Mouse (Mus musculus) ZHBTc4 (cell line): ENCODE results near the gene Grm4.

ENCODE experiments used
- DNase-seq: peaks from one replicate; pipeline ENCODE4 v3.0.0-alpha.2; 2011; ENCODE audit warnings: low read depth, low spot score

The Grm4 gene

DNA sequence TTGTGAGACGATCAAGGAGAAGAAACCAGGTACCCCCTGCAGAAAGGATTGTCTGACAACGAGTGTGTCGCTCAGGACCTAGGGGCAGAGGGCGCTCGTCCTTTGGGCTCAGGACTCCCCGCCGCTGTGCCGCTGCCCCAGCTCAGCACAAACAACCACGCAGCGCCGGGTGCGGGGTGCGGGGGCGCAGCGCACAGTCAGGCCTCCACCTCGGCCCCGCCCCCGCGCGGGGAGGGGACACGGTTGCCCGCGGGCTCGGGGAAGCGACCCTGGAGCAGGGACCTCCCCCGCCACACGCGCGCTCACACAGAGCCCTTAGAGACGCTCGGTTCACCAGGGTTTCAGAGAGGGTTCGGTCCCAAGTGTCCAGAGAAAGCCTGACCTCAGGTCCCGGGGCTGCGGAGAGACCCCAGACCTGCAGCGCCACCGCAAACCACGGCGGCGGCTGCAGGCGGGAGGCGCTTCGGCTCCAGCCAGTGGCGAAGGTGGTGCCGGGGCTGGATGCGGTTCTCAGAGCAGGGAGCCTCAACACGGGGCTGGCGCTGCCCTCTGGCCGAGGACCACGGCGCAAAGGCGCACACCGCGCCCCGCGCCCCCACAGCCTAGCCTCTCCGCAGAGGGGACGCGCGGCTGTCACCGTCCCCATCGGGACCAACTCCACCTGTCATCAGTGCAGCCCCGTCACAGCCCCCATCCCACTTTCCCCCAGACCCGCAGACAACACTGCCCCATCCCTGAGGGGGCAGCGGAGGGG lies 9.2 kb downstream of the Grm4 start:
- peak; percentile 49 for DNase-seq

DNA sequence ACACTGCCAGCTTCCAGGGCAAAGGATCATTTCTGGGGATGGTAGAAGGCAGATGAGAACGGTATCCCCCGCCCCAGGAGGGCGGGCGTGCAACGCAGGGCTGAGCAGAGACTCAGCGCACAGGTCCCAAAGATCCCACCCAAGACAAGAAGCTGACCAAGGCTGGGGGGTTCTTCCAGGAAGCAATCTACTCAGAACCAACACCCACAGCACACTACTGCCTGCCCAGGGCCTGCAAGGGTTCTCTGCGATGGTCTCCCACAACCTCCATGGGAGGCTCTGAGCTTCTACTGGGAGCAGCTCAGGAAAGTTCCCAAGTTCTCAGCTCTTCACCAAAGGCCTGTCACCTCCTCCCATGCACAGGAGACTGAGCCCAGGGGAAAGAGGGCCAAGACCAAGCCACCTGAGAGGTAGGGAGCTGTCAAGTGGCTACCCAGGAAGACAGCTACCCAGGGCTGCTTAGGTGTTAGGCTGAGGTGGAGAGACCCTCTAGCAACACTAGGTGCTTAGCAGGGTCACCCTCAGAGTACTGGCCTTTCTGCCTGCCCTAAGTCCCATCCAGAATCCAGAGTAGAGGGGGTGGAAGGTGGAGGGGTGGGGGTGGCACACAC lies 10.0 kb downstream of the Grm4 start:
- DNase-seq: no peak

DNA sequence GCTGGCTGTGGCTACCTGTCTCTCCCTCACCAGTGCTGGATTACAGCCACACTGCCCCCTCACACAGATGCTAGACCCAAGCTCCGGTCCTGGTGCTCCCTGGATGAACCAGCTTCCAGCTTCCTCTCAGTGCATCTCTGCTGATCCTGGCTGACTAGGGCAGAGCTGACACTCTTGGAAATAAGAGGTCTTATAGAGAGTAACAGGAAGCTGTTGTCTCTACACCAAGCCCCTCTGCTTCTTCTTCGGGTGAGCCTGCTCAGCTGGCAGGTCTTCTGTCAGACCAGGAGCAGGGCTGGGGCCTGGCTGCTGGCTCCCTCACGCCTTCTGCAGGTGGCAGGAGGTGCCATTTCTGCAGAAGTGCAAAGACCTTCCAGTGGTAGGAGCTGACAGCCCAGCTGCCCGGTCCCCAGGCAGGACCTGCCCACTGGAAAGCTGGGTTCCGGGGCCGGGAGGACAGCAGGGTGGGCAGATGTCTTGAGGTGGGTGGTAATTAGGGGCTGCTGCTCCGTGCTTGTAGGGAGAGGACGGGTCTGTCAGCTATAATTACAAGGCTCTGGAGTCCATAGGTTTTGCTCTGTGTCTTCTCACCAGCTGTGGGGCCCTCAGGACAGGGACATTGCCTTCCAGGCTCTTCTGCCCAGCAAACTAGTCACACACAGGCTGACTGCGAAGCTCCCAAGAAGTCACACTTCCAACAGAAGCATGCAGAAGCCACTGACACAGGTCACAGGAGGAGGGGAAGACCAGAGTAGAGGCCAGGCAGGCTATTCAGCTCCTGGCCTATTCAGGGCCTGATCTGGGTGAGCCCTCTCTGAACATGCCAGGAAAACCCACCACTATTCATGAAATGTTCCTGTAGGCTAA lies 10.7 kb downstream of the Grm4 start:
- no peak for DNase-seq

DNA sequence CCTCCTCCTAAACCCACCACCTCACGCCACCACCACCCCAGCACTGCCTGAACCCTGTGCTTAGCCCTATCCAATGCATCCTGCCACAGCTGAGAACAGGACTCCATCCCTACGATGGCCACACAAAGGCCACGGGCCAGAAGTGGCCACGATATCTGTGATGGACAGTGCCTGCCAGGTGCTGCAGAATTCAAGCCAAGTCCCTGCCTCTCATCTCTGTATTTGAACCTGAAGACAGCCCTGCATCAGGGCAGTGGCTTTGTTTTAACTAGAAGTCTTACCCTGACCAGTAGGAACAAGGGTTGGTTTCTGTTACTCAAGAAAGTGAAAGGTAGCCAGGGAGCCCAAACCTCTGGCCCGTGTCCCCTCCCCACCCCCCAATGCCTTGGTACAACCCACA lies 12.1 kb downstream of the Grm4 start:
- no peak for DNase-seq

DNA sequence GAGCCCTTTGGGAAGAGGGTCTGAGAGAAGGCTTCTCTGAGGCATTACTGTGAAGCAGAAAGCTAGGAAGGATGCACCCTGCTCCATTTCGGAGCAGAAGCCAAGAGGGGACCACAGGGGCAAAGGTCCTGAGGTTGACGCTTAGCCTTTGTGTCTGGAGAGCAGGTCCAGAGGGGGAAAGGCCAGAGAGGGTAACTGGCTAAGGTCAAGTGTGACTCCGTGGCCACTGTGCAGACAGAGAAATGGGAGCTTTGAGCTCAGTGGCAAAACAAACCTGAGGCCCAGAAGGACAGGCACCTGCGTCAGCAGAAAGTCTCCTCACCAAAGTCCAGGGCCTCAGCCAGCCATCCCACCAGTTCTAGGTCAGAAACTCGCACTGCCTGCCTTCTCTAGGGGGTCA lies 12.7 kb downstream of the Grm4 start:
- DNase-seq: no peak

- no peak for DNase-seq
Measured at GRCm38 (mm10) chr17:27508002-27508401, 13.2 kb downstream of the Grm4 start.

DNA sequence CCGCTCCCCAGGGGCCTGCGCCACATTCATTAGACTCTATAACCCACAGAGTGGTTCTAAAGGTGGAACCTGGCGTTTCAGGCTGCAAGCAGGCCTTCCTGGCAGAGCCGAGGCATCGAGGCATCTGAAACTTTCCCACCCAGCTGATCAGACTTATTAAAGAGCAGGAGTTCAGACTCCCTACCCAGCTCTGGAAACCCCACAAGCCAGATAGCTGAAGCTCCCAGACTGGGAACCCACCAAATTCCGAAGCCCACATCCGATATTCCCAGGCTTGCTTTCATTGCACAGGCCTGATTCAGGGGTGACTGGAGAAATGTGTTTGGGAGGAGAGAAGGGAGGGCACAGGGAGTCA lies 13.6 kb downstream of the Grm4 start:
- DNase-seq: no peak

- DNase-seq: no peak
Measured at GRCm38 (mm10) chr17:27506871-27507590, 14.2 kb downstream of the Grm4 start.

GRCm38 (mm10) chr17:27506362-27506761 lies 14.8 kb downstream of the Grm4 start:
- DNase-seq: no peak

GRCm38 (mm10) chr17:27505221-27505881 lies 15.9 kb downstream of the Grm4 start:
- peak; percentile 41 for DNase-seq

DNA sequence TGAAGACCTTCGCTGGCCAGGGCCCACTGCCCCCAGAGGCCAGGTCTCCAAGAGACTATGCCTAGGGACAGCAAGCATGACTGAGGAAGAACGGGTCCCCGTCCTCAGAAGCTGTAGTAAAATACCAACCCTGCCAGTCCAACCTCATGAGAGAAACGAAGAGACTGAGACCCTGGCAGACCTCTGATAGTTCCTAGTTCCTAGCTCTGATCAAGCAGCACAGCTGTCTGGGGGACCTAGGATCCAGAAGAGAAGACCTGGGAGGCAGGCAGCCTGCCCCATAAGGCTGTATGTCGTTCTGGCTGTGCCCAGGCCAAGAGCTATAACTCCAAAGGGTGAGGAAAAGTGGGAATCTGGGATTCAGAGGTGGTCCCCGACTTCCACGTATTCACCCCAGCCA lies 17.3 kb downstream of the Grm4 start:
- DNase-seq: no peak

GRCm38 (mm10) chr17:27502736-27503445 lies 18.3 kb downstream of the Grm4 start:
- no peak for DNase-seq

DNA sequence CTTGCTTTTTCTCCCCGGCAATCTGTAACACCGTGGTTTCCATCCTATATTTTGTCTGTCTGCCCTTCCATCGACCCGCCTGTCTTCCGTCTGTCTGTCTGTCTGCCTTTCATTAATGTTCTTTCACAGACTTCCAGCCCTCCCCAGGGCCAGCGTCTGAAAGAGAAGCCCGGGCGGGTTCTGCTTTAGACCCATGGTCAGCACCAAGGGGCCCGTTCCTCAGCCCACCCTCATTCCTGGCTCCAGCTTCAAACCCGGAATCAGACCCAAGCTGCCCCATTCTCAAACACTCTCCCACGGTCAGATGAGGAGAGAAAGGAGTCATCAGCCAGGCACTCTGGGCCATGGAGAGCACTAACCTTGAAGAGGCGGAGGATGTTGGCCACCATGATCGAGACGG lies 18.9 kb downstream of the Grm4 start:
- no peak for DNase-seq

- peak; percentile 94 for DNase-seq
Measured at GRCm38 (mm10) chr17:27501331-27502251, 19.6 kb downstream of the Grm4 start.

DNA sequence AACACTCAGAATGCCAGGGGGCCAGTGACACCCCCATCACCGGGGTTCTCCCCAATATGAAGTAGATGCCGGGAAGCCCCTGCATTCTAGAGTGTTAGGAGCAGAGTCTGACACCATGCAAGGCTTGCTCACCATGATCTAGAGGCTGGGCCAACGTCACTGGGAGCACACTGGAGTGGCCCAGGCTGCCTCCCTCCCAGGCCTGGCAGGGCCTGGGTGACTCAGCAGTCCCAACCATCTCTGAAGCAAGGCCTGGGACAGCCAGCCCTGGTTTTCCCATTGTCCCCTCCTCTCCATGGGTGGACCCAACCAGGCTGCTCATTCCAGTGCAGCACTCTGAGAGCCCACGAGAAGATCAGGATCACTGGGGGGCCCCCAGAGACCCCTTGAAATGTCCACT lies 20.4 kb downstream of the Grm4 start:
- DNase-seq: peak; percentile 55

GRCm38 (mm10) chr17:27499080-27499479 lies 22.1 kb downstream of the Grm4 start:
- DNase-seq: peak; percentile 41

- no peak for DNase-seq
Measured at GRCm38 (mm10) chr17:27497798-27498197, 23.4 kb downstream of the Grm4 start.

GRCm38 (mm10) chr17:27495008-27495540 lies 26.1 kb downstream of the Grm4 start:
- no peak for DNase-seq

DNA sequence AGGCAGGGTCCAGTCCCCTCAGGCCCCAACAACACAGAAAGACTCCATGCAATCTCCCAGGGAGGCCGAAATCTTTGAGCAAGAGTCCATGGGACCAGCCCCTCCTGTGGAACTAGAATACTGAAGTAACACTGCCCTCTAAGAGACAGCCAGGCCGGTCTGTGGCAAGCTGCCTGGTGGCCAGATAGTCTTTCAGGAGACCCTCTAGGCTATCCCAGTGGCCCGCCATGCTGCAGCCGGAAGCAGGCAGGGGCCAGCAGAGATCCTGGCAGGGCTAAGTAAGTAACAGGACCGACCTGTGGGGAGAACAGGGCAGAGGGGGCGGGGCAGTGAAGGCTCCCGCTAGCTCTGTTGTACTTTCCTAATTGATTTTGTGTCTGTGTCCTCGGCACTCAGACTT lies 27.2 kb downstream of the Grm4 start:
- DNase-seq: no peak
